Mouse (Mus musculus) mouse embryonic stem cell (cell line): ENCODE data around the gene Eno4.

ENCODE experiments used
- in situ Hi-C, 2 experiments: fragments of 300-500 bp; cut with MboI; formaldehyde crosslinking; loops; 1 replicate in 1 of 2; 3 replicates in 1 of 2; pipeline ENCODE4 v1.14.3; 2019 to 2020; ENCODE audit warnings: low sequenced_read_pairs in 2 of 2, low pct_unique_long_range_greater_than_20kb in 1 of 2, mixed read lengths in 1 of 2; ENCODE audit not compliant: unreplicated experiment in 1 of 2

The Eno4 gene

DNA sequence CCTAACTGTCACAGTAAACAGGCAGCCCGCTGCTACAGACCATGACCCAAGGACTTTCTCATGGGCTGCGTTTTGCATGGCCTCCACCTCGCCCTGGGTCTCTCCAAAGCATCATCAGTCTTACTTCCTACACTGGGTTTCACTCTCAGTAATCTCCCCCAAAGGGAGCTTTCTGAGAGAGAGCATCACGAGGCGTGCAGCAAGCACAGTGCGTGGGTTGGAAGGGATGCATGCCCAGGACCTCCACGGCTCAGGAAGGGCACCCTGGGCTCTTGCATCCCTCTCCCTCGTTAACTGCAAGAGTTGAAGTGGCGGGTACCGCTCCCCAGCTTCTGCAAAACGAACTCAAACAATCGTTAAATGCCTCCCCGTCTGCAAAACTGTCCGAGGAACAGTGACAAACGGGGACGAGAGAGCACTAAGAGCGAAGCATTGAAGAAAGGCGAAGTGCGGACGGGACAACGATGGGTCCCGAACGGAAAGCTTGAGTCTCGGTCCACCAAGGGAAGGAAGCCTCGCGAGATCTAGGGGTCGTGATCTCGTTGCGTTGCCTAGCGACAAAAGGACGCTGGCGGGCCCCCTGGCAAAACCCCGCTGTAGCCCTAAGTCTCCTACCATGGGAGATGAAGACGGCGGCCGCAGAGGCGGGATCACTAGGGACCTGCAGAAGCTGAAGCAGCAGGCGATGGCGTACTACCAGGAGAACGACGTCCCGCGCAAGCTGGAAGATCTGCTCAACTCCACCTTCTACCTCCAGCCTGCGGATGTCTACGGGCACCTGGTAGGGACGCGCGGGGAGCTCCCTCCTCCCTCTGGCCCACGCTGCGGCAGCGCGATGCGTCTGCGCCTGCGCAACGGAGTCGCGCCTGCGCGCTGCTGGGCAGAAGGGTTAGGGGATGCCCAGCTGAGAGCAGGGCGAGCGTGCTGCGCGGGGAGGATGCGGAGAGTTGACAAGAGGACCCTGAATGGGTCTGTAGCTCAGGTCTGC lies at the start of gene Eno4, which contains the start of gene Hspa12a:
Gene Eno4, plus strand, starts transcription at position 585 of the 988 bp plus-strand sequence.
Gene Hspa12a, minus strand, starts transcription at position 814 of the 988 bp plus-strand sequence.
- in situ Hi-C loops, result no loop called here

DNA sequence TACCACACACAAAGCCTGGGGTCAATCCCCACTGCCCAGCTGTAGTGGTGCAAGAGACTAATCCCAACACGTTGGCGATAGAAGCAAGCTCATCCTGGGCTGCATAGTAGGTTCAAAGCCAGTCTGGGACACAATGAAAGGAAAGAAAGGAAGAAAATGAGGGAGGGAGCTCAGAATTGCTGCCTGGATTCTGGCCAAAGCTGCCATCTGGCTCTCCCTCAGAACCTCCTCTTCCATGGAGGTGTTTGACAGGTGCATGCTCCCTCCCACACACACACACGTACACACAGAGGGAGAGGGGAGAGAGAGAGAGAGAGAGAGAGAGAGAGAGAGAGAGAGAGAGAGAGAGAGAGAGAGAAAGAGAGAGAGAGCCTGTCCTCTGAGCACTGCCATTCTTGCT lies 47.0 kb upstream of the Eno4 start:
- in situ Hi-C loops, result no loop called here

DNA sequence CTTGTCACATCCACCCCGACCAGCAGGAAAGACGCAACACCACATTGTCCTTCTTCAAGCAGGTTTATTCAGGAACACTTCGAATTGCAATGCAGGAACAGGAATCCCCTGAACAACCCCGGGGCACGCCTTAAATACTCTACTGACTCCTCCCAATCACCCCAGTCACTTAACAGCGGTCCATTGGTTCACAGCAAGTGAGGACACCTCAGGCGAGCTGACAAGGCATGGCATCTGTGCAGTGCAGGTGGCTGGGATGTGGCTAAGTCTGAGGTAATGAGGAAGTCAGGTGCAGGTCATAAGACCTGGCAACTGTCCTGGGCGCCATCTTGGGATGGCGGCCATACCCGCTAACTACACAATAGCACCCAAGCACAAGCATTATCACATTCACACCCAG lies 42.8 kb upstream of the Eno4 start:
- in situ Hi-C loops, result loop anchor here in 1 of 2 experiments (10.0 kb wide), 1 partner anchor 96 kb away; no protein-coding TSS in a partner anchor

DNA sequence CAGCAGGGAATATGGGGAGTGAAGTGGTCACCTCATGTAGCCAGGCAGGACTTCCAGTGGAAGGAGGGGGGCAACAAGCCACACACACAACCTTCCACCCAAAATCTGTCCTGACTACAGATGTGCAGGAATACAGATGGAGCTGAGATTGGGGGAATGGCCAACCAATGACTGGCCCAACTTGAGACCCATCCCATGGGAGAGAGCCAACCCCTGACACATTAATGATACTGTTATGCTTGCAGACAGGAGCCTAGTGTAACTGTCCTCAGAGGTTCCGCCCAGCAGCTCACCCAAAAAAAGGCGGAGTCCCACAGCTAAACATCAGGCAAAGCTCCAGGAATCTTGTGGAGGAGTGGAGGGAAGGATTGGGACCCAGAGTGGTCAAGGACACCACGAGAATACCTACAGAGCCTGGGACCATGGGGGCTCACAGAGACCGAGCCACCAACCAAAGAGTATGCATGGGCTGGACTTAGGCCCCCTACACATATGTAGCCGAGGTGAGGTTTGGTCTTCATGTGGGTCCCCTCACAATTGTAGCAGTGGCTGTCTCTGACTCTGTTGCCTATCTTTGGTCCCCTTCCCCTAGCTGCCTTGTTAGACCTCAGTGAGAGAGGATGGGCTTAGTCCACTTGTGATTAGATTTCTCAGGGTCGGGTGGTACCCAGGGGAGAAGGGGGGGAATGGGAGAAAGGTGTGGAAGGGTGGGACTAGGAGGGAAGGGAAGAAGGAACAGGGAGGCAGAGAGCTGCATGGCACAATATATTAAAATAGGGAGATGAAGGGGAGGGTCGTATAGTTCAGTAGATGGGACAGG lies 39.9 kb upstream of the Eno4 start:
- in situ Hi-C loops, result loop anchor here in 1 of 2 experiments (10.0 kb wide), 1 partner anchor 98 kb away; no protein-coding TSS in a partner anchor

DNA sequence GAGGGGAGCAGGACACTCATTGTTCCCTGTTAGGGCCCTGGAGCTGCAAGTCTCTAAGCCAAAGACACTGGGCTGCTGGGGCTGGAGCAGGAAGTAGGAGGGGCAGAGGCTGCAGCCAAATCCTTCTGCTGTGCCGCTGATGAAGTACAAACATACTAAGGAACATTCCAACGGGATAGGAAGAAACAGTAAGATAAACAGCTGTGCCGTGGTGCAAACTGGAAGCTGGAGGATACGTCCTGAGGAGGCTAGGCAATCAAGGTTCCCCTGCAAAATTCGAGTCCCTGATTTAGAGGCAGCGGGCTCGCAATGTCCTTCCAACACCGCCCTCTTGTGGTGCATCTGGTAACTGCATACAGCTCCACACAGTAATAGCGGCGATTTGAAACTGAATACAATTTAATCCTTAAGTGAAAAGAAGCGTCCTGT lies 39.3 kb upstream of the Eno4 start:
- in situ Hi-C loops, result loop anchor here in 1 of 2 experiments (10.0 kb wide), 1 partner anchor 99 kb away; no protein-coding TSS in a partner anchor

DNA sequence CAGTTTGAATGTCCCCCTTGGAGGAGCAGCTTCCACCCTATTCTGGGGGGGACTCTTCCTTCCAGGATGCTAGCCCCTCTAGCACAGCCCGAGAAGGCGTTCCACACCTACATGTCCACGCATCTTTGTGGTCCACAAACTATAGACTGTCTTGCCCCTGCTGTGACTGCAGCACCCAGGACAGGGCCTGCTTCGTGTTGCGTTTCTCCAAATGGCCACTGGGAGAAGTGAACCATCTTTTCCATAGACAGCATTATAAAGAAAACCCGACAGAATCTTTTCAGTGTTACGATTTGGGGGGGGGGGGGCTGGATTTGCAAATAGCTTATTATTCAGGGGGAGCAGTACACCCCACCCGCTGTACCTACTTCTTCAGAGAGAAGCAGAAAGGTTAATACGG lies 36.5 kb upstream of the Eno4 start:
- in situ Hi-C loops, result loop anchor here in 1 of 2 experiments (10.0 kb wide), 1 partner anchor 102 kb away; no protein-coding TSS in a partner anchor

DNA sequence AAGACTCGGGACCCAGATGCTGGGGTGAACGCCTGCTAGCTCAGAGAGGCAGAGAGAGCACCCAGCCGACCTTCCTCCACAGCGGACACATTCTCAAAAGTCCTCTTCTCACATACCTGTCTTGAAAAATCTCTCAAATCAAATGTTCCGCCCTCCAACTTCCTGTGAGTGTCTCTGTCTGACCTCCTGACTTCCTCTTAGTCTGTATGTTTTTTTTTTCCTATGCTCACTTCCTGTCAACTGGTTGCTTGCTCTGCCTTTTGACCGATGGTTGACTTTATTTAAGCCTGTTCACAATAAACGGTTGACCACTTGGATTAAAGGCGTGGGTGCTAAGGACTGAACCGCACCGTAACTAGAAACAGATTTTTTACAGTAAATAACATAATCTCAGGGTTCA lies 35.2 kb upstream of the Eno4 start:
- in situ Hi-C loops, result loop anchor here in 1 of 2 experiments (10.0 kb wide), 1 partner anchor 103 kb away; no protein-coding TSS in a partner anchor

DNA sequence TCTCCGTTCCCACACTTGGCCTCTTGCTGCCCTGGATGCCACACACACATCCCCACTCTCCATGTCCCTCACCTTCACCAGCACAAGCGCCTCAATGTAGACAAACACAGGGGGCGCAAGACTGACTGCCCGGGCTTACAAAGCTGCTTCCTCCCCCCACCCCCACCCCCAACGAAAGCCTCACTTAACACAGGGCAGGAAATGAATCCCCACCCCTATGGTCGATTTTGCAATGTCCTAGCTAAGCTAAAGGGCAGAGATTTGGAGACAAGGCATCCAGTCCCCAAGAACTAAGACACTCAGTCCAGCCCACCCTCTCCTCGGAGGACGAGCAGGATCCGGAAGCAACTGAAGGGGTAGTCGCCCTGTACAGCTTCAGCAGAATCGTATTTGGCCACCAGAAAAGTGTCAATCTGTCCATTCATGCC lies 32.3 kb upstream of the Eno4 start:
- in situ Hi-C loops, result loop anchor here (10.0 kb wide), 1 partner anchor 294 kb away; no protein-coding TSS in a partner anchor

DNA sequence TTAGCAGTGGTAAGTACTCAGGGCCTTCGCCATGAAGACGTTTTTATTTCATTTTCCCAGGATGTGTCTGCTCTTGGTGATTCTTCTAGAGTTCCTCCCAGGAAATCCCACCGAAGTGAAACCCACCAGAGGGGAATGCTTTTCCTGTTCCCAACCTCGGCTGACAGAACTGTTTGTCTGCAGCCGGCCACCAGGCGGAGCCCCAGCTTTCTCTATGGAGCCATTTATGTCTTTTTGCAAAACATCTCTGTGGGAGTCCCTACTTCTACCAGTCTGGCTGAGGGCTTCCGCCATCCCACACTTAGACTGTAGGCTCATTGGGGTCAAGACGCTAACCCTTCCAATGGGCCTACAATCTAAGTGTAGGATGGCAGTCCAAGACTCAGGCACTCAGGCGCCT lies 31.8 kb upstream of the Eno4 start:
- in situ Hi-C loops, result loop anchor here (10.0 kb wide), 1 partner anchor 293 kb away; no protein-coding TSS in a partner anchor

DNA sequence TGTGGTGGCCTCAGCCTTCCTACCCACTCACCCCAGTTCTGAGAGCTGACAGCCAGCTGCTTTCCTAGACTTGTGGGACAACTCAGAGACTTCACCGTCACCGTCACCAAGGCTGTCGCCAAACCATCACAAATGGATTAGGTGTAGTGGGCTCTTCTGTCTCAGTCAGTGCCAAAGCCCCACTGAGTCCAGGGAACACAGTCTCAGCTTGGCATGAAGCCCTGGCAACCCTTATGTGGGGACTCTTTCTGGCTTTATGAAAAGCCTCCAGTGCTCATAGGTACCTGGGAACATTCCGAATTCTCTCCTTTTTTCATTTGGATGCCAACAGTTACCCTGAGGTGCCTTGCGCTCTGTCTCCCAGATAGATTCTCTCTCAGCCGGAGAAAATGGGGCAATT lies 29.9 kb upstream of the Eno4 start:
- in situ Hi-C loops, result loop anchor here (10.0 kb wide), 1 partner anchor 292 kb away; no protein-coding TSS in a partner anchor

DNA sequence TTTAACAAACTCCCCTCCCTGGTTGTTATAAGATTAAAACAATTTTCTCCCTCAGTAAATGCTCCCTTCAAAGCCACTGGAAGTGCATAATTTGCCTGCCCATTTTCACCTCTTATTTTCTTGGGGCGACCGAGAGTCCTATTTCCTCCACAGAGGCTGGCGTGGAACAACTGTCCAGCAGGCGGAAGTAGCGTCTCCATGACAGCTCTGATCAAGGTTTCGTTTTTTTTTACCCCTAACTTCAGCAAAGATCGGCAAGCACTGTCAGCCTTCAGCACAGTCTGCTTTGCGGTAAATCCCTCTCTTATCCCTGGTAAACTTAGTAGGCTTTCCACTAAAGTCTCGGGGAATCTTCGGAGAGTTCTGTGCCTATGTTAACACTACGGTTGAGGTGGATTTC lies 24.6 kb upstream of the Eno4 start:
- in situ Hi-C loops, result loop anchor here (10.0 kb wide), 1 partner anchor 286 kb away; no protein-coding TSS in a partner anchor

DNA sequence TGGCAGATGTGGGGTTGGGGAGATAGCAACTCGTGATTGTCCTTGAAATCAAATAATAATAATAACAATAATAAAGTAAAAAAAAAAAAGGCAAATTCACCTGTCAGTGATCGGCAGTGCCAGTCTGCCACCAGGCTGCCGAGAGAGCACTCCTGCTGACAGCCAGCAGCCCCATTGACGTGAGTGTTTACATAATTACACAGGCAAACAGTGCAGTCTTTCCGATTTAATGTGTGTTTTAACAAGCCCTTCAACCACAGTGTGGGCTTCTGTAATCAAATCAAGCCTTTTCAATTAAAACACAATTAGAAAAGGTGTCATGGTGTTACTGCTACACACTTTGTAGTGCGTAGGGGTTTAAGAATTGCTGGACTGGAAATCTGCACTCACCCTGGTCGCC lies 24.1 kb upstream of the Eno4 start:
- in situ Hi-C loops, result loop anchor here (10.0 kb wide), 1 partner anchor 286 kb away; no protein-coding TSS in a partner anchor

DNA sequence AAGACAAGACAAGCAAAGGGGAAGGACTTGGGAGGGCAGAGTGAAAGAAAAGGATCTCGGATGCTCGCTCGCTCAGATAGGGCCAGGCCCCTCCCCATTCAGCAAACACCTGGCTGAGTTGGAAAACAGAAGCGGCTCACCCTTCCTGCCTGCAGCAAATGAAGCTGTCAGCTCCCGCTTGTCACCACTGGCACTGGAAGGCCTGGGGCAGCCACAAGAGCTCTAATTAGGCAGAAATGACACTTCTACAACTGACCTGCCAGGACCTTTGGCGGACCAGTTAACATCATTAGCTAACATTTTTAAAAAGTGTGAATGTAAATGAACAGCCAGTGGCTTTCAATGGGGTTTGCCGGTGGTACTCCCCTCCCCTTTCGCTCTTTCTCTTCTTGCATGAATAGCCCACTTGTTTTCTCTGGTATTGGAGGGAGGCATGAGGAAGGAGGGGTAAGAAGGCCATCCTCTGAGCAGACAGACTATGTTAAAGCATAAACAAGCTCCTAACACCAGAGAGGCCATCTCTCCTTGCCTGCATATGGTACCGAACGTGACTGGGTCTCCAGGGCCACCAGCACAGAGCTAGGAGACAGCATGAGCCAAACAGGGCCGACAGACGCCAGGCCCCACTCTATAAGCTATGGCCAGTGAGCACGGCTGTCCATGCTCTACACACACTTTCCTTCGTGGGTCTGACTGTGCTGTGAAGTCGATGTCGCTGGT lies 12.0 kb upstream of the Eno4 start:
- in situ Hi-C loops, result no loop called here

DNA sequence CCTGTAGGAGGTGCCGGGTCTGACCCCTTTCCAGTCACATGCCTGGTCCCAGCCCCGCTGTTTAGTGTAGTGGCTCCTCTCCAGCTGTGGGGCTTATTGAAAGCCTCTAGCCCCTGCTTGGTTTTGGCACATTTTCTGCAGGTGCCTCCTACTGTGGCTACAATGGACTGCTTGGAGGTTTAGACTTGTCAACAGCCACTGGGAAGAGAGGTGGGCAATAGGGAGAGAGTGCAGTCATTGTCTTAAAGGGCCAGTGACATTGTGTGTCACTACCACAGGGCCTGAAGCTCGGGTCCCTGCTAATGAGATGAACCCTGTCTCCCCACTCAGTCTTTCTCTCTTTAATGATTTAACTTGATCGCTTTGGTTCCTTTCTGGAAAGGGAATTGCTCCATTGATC lies 10.2 kb upstream of the Eno4 start:
- in situ Hi-C loops, result no loop called here

DNA sequence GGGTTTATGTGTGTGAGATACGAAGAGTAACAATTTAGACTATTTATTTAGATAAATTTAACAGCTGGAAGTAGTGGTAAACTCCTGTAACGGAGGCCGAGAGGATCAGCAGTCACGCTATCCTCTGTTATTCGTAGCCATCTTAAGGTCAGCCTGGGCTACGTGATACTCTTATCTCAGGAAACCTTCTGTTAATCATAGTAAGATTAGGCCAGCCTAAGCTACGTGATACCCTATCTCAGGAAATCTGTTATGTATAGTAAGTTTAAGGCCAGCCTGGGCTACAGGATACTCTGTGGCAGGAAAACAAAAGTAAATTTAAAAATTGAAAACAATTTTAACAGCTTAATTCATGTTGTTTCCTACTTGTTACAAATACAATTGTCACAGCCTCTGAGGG lies 2.7 kb downstream of the Eno4 start:
- in situ Hi-C loops, result no loop called here

DNA sequence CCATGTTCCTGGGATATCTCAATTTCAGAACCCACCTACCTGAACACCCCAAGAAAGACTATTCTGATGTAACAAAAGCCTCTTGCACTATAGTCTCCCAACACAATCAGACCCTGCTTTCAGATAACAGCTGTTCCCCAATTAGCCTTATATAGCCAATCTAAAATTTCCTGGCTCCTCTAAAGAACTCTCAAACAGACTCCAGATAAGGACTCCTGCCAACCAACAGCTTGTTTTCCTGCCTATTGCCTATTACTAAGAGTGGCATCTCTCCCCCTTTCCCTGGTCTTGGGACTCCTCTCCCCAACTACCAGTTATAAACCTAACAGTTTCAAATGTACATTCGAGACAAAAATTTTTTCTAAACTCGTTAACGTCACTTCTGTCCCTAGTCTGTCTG lies 8.3 kb downstream of the Eno4 start:
- in situ Hi-C loops, result no loop called here

DNA sequence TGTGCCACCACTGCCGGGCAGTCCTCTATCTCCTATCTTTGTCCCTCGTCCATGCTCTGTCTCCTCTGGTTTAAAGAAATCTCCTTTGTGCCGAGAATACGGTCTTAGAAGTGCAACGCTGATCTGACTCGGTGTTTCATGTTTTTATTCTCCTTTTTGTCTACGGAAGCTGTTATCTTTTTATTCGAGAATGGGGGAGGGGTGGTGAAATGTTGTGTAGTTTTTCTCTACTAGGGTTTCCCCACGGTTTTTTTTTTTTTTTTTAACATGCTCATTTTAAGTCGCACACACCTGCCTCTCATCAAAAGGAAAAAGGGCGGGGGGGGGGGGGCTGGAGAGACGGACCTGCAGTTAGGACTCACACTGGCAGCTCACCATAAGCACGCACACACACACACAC lies 9.0 kb downstream of the Eno4 start:
- in situ Hi-C loops, result no loop called here

DNA sequence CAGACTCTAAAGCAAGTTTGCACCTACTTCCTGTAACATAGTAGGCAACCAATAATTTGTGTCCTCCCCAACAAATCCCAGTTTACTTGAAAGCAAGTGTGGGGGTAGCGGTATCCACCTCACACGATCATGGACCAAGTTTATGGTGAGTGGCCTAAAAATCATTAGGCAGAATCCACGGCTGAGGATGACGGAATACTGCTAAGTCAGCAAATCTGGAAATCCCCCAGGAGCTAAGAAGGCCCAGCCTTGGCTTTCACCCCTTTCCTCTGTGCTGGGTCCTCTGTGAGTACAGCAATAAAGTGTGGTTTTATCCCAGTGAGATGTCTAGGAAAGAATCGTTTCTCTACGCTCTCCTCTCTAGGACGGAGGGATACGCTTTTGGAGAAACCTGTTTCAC lies 11.6 kb downstream of the Eno4 start:
- in situ Hi-C loops, result no loop called here
